Mouse (Mus musculus) kidney, adult 2 months (tissue): ENCODE results near the gene 2210407C18Rik.

Experiments
- CTCF ChIP-seq: fragments of 200-500 bp; conservative IDR thresholded peaks from 2 replicates; pipeline ENCODE4 v1.5.1; 2011; ENCODE audit warnings: low read depth, mild to moderate bottlenecking, control low read depth, low read length, moderate library complexity, mixed read lengths; ENCODE audit not compliant: insufficient read depth, insufficient read length
- POLR2A ChIP-seq: fragments of 200-500 bp; IDR thresholded peaks from one replicate; pipeline ENCODE4 v1.6.1; 2011; ENCODE audit warnings: low read depth, low read length, control low read depth

DNA sequence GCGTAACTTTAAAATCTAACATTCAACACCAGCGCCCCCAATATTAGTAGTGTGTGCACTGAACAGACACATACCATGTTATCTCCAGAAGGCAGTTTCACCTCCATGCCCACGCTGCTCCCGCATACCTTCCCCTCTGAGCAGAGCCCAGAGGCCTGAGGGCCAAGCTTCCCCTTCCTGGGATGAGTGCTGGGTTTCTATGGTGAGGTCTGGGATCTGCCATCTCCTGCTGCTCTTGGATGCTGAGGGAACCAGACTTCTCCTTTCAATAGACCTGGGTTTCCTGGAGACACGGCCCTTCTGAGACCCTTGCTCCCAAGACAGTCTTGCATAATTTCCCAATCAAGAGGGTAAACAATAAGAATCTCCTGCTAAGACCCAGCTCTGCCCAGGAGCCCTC lies 14.5 kb upstream of the 2210407C18Rik start, which contains the start of gene Olfr323:
- TF ChIP-seq POLR2A (no peak), CTCF (no peak)
